Mouse (Mus musculus): ENCODE measurements around the gene Lpp. TPM values are rescaled to one million over a fixed set of nuclear protein-coding genes. Genes with fewer than 3 reads are reported as not detected.

Gene Lpp
- polyA plus RNA-seq, 1 experiment from 2014 or later = 79.2 TPM

GRCm38 (mm10) chr16:24423196-24423595 lies 29.9 kb downstream of the Lpp start:
- H3K36me3 ChIP-seq (ENCODE audit: control insufficient read depth, insufficient read depth, low read length) = peaks cover 3% of the 10 kb centered on the region; the same call in 1 of the 2 replicates
- no peak overlapping the region for H3K9ac ChIP-seq (ENCODE audit: low read length)
- no peak for ATAC-seq (replicated peaks; ENCODE audit: low FRiP score, low TSS enrichment, low read depth)
- no peak overlapping the region for H3K4me3 ChIP-seq (ENCODE audit: low read depth, low read length)
- H3K27me3 ChIP-seq (replicated peaks; ENCODE audit: control insufficient read depth, insufficient read depth, low read length) = no peaks in the 10 kb centered on the region
- no peaks in the 10 kb centered on the region for H3K9me3 ChIP-seq (ENCODE audit: control insufficient read depth, low read length)
- 80% methylated on average over 4 of the region's 4 CpGs for WGBS
- peaks cover 5% of the 10 kb centered on the region for H3K4me1 ChIP-seq (replicated peaks; ENCODE audit: control insufficient read depth, insufficient read depth, low read length)
- no peak overlapping the region for H3K4me2 ChIP-seq (ENCODE audit: low read length)
- DNase-seq (ENCODE audit: low spot score) = no peak
- no peak overlapping the region for H3K27ac ChIP-seq (ENCODE audit: low read depth)

DNA sequence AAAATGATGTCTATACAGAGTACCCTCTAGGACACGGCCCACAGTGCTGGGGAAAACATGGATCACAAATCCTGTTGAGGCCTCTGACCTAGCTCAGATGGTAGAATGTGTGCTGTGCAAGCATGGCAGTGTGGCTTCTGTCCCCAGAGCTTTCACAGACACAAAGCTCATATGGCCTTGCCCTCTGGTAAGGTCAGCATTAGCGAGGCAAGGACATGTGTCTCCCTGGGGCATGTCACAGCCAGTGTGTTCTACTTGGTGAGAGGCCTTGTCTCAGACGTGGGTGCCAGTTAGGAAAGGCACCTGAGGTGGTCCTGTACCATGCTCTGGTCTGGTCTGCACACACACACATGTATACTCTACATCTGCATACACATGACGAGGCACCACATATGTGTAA lies 30.4 kb downstream of the Lpp start:
- H3K9me3 ChIP-seq (ENCODE audit: control insufficient read depth, low read length) = no peaks in the 10 kb centered on the region
- no peak overlapping the region for H3K9ac ChIP-seq (ENCODE audit: low read length)
- H3K36me3 ChIP-seq (ENCODE audit: control insufficient read depth, insufficient read depth, low read length) = no peaks in the 10 kb centered on the region
- no peak for ATAC-seq (replicated peaks; ENCODE audit: low FRiP score, low TSS enrichment, low read depth)
- H3K27me3 ChIP-seq (replicated peaks; ENCODE audit: control insufficient read depth, insufficient read depth, low read length) = no peaks in the 10 kb centered on the region
- no peak for DNase-seq (ENCODE audit: low spot score)
- peaks cover 5% of the 10 kb centered on the region for H3K4me1 ChIP-seq (replicated peaks; ENCODE audit: control insufficient read depth, insufficient read depth, low read length)
- no peak overlapping the region for H3K27ac ChIP-seq (ENCODE audit: low read depth)
- H3K4me2 ChIP-seq (ENCODE audit: low read length) = no peak overlapping the region
- H3K4me3 ChIP-seq (ENCODE audit: low read depth, low read length) = no peak overlapping the region
- 78% methylated on average over 4 of the region's 4 CpGs for WGBS

DNA sequence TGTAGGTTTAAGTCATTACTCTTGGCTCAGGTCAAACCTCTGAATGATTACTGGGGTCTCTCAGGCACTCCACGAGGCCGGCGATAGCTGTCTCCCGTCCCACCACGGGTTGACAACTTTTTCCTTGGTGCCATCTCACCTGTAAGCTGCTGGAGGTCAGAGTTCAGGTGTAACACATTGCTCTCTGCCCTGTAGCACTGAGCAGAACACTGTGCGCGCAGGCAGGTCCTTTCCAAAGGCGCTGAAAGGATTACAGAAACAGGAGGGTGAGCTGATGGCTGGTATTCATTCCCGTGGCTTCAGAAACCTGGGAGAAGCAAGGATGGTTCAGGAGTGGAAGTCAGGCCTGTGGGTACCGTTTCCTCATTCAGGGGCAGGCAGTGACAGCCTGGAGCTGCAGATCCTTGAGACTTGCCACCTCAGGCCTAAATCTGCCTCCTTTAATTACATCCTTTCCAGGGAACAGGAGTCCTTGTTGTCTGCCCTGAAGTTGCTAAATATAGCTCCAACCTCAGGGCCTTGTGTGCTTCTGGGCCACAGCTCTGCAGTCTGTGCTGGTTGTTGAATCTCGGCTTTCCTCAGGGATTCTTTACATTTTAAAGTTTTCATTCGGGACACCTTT lies 31.2 kb downstream of the Lpp start:
- DNase-seq (ENCODE audit: low spot score) = no peak
- H3K4me3 ChIP-seq (ENCODE audit: low read depth, low read length) = no peak overlapping the region
- H3K9ac ChIP-seq (ENCODE audit: low read length) = no peak overlapping the region
- 61% methylated on average over 12 of the region's 12 CpGs for WGBS
- peaks cover 5% of the 10 kb centered on the region for H3K4me1 ChIP-seq (replicated peaks; ENCODE audit: control insufficient read depth, insufficient read depth, low read length)
- no peaks in the 10 kb centered on the region for H3K27me3 ChIP-seq (replicated peaks; ENCODE audit: control insufficient read depth, insufficient read depth, low read length)
- H3K4me2 ChIP-seq (ENCODE audit: low read length) = no peak overlapping the region
- H3K9me3 ChIP-seq (ENCODE audit: control insufficient read depth, low read length) = no peaks in the 10 kb centered on the region
- no peak for ATAC-seq (replicated peaks; ENCODE audit: low FRiP score, low TSS enrichment, low read depth)
- no peak overlapping the region for H3K27ac ChIP-seq (ENCODE audit: low read depth)
- no peaks in the 10 kb centered on the region for H3K36me3 ChIP-seq (ENCODE audit: control insufficient read depth, insufficient read depth, low read length)

GRCm38 (mm10) chr16:24425816-24426215 lies 32.5 kb downstream of the Lpp start:
- Histone ChIP-seq H3K4me1 (replicated peaks; ENCODE audit: control insufficient read depth, insufficient read depth, low read length) (peaks cover 5% of the 10 kb centered on the region), H3K36me3 (ENCODE audit: control insufficient read depth, insufficient read depth, low read length) (no peaks in the 10 kb centered on the region), H3K9ac (ENCODE audit: low read length) (no peak overlapping the region), H3K9me3 (ENCODE audit: control insufficient read depth, low read length) (no peaks in the 10 kb centered on the region), H3K27me3 (replicated peaks; ENCODE audit: control insufficient read depth, insufficient read depth, low read length) (no peaks in the 10 kb centered on the region), H3K4me3 (ENCODE audit: low read depth, low read length) (no peak overlapping the region), H3K4me2 (ENCODE audit: low read length) (no peak overlapping the region), H3K27ac (ENCODE audit: low read depth) (no peak overlapping the region)
- 57% methylated on average over 3 of the region's 3 CpGs for WGBS
- DNase-seq (ENCODE audit: low spot score) = no peak
- ATAC-seq (replicated peaks; ENCODE audit: low FRiP score, low TSS enrichment, low read depth) = no peak

DNA sequence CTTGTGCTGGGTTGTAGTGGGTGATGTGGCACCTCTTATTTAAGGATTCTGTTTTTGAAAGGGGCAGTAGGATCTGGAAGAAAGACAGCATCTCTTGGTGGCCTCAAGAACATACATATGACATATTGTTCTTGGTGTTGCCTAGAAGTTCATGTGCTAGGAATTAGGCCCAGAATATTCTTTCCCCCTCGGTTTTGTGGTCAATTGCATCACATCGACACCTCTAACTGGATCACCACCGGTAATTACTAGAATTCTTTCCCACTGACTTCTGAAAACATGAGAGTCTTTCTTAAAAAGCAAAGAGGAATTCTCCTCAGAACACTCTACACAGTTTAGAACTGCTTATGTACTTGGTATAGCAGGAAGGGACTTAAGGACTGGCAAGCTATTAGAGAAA lies 34.3 kb downstream of the Lpp start:
- 94% methylated on average over 3 of the region's 3 CpGs for WGBS

DNA sequence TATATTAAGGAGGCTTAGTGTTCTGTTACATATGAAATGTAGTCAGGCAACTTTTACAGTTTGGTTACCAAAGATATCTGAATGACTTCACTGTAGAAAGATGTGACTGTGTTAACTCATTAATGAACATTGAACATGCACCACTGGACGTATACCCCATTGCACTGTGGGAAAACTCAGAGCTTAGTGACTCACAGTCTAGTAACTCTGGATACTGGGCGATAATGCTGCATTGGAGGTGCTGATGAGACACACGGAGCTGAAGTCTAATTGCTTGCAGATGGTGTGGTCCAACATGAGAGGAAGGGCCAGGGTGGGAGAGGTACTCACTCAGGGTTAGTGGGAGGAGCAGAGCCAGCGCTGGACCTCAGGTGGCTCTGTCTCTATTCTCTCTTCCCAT lies 34.7 kb downstream of the Lpp start:
- Histone ChIP-seq H3K27me3 (replicated peaks; ENCODE audit: control insufficient read depth, insufficient read depth, low read length) (no peaks in the 10 kb centered on the region), H3K27ac (ENCODE audit: low read depth) (no peak overlapping the region), H3K4me2 (ENCODE audit: low read length) (no peak overlapping the region), H3K9me3 (ENCODE audit: control insufficient read depth, low read length) (no peaks in the 10 kb centered on the region), H3K9ac (ENCODE audit: low read length) (no peak overlapping the region), H3K4me3 (ENCODE audit: low read depth, low read length) (no peak overlapping the region), H3K36me3 (ENCODE audit: control insufficient read depth, insufficient read depth, low read length) (no peaks in the 10 kb centered on the region), H3K4me1 (replicated peaks; ENCODE audit: control insufficient read depth, insufficient read depth, low read length) (peaks cover 5% of the 10 kb centered on the region)
- DNase-seq (ENCODE audit: low spot score) = no peak
- 72% methylated on average over 4 of the region's 4 CpGs for WGBS
- no peak for ATAC-seq (replicated peaks; ENCODE audit: low FRiP score, low TSS enrichment, low read depth)

More for the DNA sequence above, 34.3 kb downstream of the Lpp start:
- H3K27me3 ChIP-seq (replicated peaks; ENCODE audit: control insufficient read depth, insufficient read depth, low read length) = no peaks in the 10 kb centered on the region
- H3K9me3 ChIP-seq (ENCODE audit: control insufficient read depth, low read length) = no peaks in the 10 kb centered on the region
- H3K4me3 ChIP-seq (ENCODE audit: low read depth, low read length) = no peak overlapping the region
- no peak overlapping the region for H3K9ac ChIP-seq (ENCODE audit: low read length)
- no peak for DNase-seq (ENCODE audit: low spot score)
- H3K27ac ChIP-seq (ENCODE audit: low read depth) = no peak overlapping the region
- ATAC-seq (replicated peaks; ENCODE audit: low FRiP score, low TSS enrichment, low read depth) = no peak
- H3K4me1 ChIP-seq (replicated peaks; ENCODE audit: control insufficient read depth, insufficient read depth, low read length) = peaks cover 5% of the 10 kb centered on the region
- H3K4me2 ChIP-seq (ENCODE audit: low read length) = no peak overlapping the region
- no peaks in the 10 kb centered on the region for H3K36me3 ChIP-seq (ENCODE audit: control insufficient read depth, insufficient read depth, low read length)

DNA sequence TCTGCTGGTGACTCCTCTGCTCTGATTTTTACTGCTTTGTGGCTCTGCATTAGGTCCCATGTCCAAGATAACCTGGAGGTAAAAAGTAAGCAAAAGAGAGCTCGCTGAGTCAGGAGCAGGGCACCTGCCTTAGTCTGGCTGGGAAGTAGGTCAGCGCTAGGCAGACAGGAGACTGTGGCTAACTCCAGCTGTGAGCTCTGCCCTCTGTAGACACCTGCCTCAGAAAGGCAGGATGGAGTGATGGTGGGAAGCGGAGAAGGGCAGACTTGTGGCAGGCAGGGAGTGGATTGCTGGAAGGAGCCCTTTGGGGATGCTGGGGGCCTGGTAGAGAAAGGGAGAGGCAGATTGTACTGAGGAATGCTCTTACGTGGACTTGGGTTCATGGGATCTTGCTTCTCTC lies 35.4 kb downstream of the Lpp start:
- Histone ChIP-seq H3K27me3 (replicated peaks; ENCODE audit: control insufficient read depth, insufficient read depth, low read length) (no peaks in the 10 kb centered on the region), H3K36me3 (ENCODE audit: control insufficient read depth, insufficient read depth, low read length) (no peaks in the 10 kb centered on the region), H3K9me3 (ENCODE audit: control insufficient read depth, low read length) (no peaks in the 10 kb centered on the region), H3K9ac (ENCODE audit: low read length) (no peak overlapping the region), H3K4me1 (replicated peaks; ENCODE audit: control insufficient read depth, insufficient read depth, low read length) (peaks cover 11% of the 10 kb centered on the region), H3K27ac (ENCODE audit: low read depth) (no peak overlapping the region), H3K4me2 (ENCODE audit: low read length) (no peak overlapping the region), H3K4me3 (ENCODE audit: low read depth, low read length) (no peak overlapping the region)
- DNase-seq (ENCODE audit: low spot score) = no peak
- 79% methylated on average over 4 of the region's 4 CpGs for WGBS
- ATAC-seq (replicated peaks; ENCODE audit: low FRiP score, low TSS enrichment, low read depth) = no peak

DNA sequence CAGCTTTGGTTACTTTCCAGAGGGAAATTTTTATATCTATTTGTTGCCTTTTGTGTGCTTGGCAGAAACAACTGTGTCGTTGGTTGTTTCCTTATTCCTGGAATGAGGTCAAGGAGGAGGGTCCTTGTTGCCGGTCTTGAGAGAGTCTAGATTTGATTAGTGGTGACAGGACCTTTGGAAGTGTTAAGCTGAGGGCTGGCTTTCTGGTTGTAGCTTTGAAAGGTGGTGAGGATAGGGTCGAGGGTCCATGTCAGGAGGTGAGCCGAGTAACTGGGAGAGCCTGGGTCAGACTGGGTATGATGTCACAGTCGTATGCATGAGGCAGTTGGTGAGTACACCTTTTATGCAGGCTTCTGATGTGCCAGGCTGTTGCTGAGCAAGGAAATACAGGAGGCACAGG lies 36.4 kb downstream of the Lpp start:
- Histone ChIP-seq H3K27ac (ENCODE audit: low read depth) (no peak overlapping the region), H3K36me3 (ENCODE audit: control insufficient read depth, insufficient read depth, low read length) (no peaks in the 10 kb centered on the region), H3K4me2 (ENCODE audit: low read length) (no peak overlapping the region), H3K4me3 (ENCODE audit: low read depth, low read length) (no peak overlapping the region), H3K27me3 (replicated peaks; ENCODE audit: control insufficient read depth, insufficient read depth, low read length) (no peaks in the 10 kb centered on the region), H3K9ac (ENCODE audit: low read length) (no peak overlapping the region), H3K4me1 (replicated peaks; ENCODE audit: control insufficient read depth, insufficient read depth, low read length) (peaks cover 15% of the 10 kb centered on the region), H3K9me3 (ENCODE audit: control insufficient read depth, low read length) (no peaks in the 10 kb centered on the region)
- ATAC-seq (replicated peaks; ENCODE audit: low FRiP score, low TSS enrichment, low read depth) (no peak), DNase-seq (ENCODE audit: low spot score) (no peak)
- 58% methylated on average over 5 of the region's 5 CpGs for WGBS

GRCm38 (mm10) chr16:24431808-24432207 lies 38.5 kb downstream of the Lpp start:
- Histone ChIP-seq H3K9me3 (ENCODE audit: control insufficient read depth, low read length) (no peaks in the 10 kb centered on the region), H3K4me3 (ENCODE audit: low read depth, low read length) (no peak overlapping the region), H3K27me3 (replicated peaks; ENCODE audit: control insufficient read depth, insufficient read depth, low read length) (no peaks in the 10 kb centered on the region), H3K36me3 (ENCODE audit: control insufficient read depth, insufficient read depth, low read length) (no peaks in the 10 kb centered on the region), H3K4me2 (ENCODE audit: low read length) (no peak overlapping the region), H3K4me1 (replicated peaks; ENCODE audit: control insufficient read depth, insufficient read depth, low read length) (peaks cover 25% of the 10 kb centered on the region), H3K9ac (ENCODE audit: low read length) (no peak overlapping the region), H3K27ac (ENCODE audit: low read depth) (no peak overlapping the region)
- ATAC-seq (replicated peaks; ENCODE audit: low FRiP score, low TSS enrichment, low read depth) = no peak
- 88% methylated on average over 1 of the region's 1 CpGs for WGBS
- no peak for DNase-seq (ENCODE audit: low spot score)

All from intestine, embryonic 14.5 days (tissue).